Mouse (Mus musculus) kidney, embryonic 16.5 days (tissue): ENCODE data around the gene Ddx42. TPM values are rescaled to one million over a fixed set of nuclear protein-coding genes. Genes with fewer than 3 reads are reported as not detected.

ENCODE experiments used
- ATAC-seq: fragments of 200-750 bp; cut with Nextera tagmentation; 2 replicates; pipeline ENCODE4 v1.8.0; 2017; ENCODE audit warnings: moderate TSS enrichment; ENCODE audit not compliant: low FRiP score, low TSS enrichment
- H3K27ac ChIP-seq: fragments of 300-500 bp; sonication (generic); 2 replicates; pipeline ENCODE4 v1.5.1; 2014; ENCODE audit warnings: low read length
- H3K27me3 ChIP-seq: fragments of 300-500 bp; sonication (generic); 2 replicates; pipeline ENCODE4 v1.6.1; 2014; ENCODE audit warnings: low read length, control low read depth, mixed read lengths; ENCODE audit not compliant: insufficient read depth
- H3K36me3 ChIP-seq: fragments of 300-500 bp; sonication (generic); 2 replicates; pipeline ENCODE4 v1.6.1; 2014; ENCODE audit warnings: low read length, control low read depth, mixed read lengths; ENCODE audit not compliant: insufficient read depth
- H3K4me1 ChIP-seq: fragments of 300-500 bp; sonication (generic); 2 replicates; pipeline ENCODE4 v1.6.1; 2014; ENCODE audit warnings: low read length, control low read depth, mixed read lengths; ENCODE audit not compliant: insufficient read depth
- H3K4me2 ChIP-seq: fragments of 300-500 bp; sonication (generic); replicated peaks from 2 replicates; pipeline ENCODE4 v1.6.1; 2014; ENCODE audit warnings: low read depth, low read length
- H3K4me3 ChIP-seq: fragments of 300-500 bp; sonication (generic); 2 replicates; pipeline ENCODE4 v1.5.1; 2014; ENCODE audit warnings: mild to moderate bottlenecking, low read length
- H3K9ac ChIP-seq: fragments of 300-500 bp; sonication (generic); replicated peaks from 2 replicates; pipeline ENCODE4 v1.6.1; 2014; ENCODE audit warnings: low read length
- H3K9me3 ChIP-seq: fragments of 300-500 bp; sonication (generic); 2 replicates; pipeline ENCODE4 v1.6.1; 2016; ENCODE audit warnings: low read length, control low read depth
- WGBS: fragments of 180-500 bp; shearing (Covaris S2); extraction: QIAGEN DNeasy Blood & Tissue Kit; methylation state at CpG from one replicate; pipeline ENCODE4 v1.1.7; 2014; 5-methylcytosine and 5-hydroxymethylcytosine counted together
- polyA plus RNA-seq: library from polyadenylated mRNA; unstranded; fragments of >200 nt; fragmentation: Nextera tagmentation; extraction: Ambion mirVana; gene quantifications from 2 replicates; pipeline ENCODE4 v1.2.1, GENCODE M21; 2015

Gene Ddx42
- polyA plus RNA-seq, 1 experiment from 2014 or later = 81.5 TPM

GRCm38 (mm10) chr11:106273811-106274210 lies 57.1 kb downstream of the Ddx42 start:
- Histone ChIP-seq H3K4me3 (no peak overlapping the region), H3K36me3 (no peaks in the 10 kb centered on the region; the same call in 1 of the 2 replicates), H3K27me3 (no peaks in the 10 kb centered on the region), H3K4me2 (peak overlapping the region; percentile 79; the same call in 1 of the 2 replicates), H3K27ac (peak overlapping the region; percentile 91; the same call in 1 of the 2 replicates), H3K9me3 (no peaks in the 10 kb centered on the region), H3K9ac (no peak overlapping the region; the same call in 1 of the 2 replicates), H3K4me1 (peaks cover 48% of the 10 kb centered on the region)
- WGBS = 88% methylated on average over 6 of the region's 6 CpGs
- no peak for ATAC-seq

- Histone ChIP-seq H3K4me2 (no peak overlapping the region), H3K4me1 (peaks cover 42% of the 10 kb centered on the region), H3K27me3 (no peaks in the 10 kb centered on the region), H3K27ac (peak overlapping the region; percentile 82), H3K9ac (no peak overlapping the region), H3K36me3 (no peaks in the 10 kb centered on the region; the same call in 1 of the 2 replicates), H3K9me3 (no peaks in the 10 kb centered on the region), H3K4me3 (no peak overlapping the region)
- no peak for ATAC-seq
- 60% methylated on average over 1 of the region's 1 CpGs for WGBS
Observed at GRCm38 (mm10) chr11:106274374-106274773, 57.6 kb downstream of the Ddx42 start.

GRCm38 (mm10) chr11:106274971-106275411 lies 58.3 kb downstream of the Ddx42 start:
- no peaks in the 10 kb centered on the region for H3K27me3 ChIP-seq
- no peaks in the 10 kb centered on the region for H3K9me3 ChIP-seq
- no peaks in the 10 kb centered on the region; the same call in 1 of the 2 replicates for H3K36me3 ChIP-seq
- H3K27ac ChIP-seq = peak overlapping the region; percentile 82
- WGBS = 49% methylated on average over 7 of the region's 7 CpGs
- H3K4me3 ChIP-seq = no peak overlapping the region
- peak; percentile 35 for ATAC-seq
- no peak overlapping the region; the same call in 1 of the 2 replicates for H3K9ac ChIP-seq
- H3K4me1 ChIP-seq = peaks cover 39% of the 10 kb centered on the region
- 0 out of 2 replicates have a peak overlapping the region, but pooled peaks have one; percentile 0 for H3K4me2 ChIP-seq

- peak; percentile 33; the same call in 1 of the 2 replicates for ATAC-seq
- H3K36me3 ChIP-seq = no peaks in the 10 kb centered on the region
- H3K4me2 ChIP-seq = peak within 1 kb of the TSS; percentile 50
- H3K9ac ChIP-seq = peak within 1 kb of the TSS; percentile 5; the same call in 1 of the 2 replicates
- peak within 1 kb of the TSS; percentile 82 for H3K27ac ChIP-seq
- 3% methylated on average over 25 of the region's 25 CpGs for WGBS
- peak within 1 kb of the TSS; percentile 26 for H3K4me3 ChIP-seq
- H3K4me1 ChIP-seq = peaks cover 24% of the 10 kb centered on the region
- no peaks in the 10 kb centered on the region for H3K9me3 ChIP-seq
- no peaks in the 10 kb centered on the region for H3K27me3 ChIP-seq
Observed at GRCm38 (mm10) chr11:106276454-106276853, 59.7 kb downstream of the Ddx42 start, which contains the start of gene Tcam1. Gene Tcam1 (plus strand): TSS chr11:106276672.

- Histone ChIP-seq H3K36me3 (no peaks in the 10 kb centered on the region), H3K4me2 (no peak overlapping the region), H3K4me1 (no peaks in the 10 kb centered on the region), H3K4me3 (no peak overlapping the region), H3K9ac (no peak overlapping the region), H3K9me3 (no peaks in the 10 kb centered on the region), H3K27ac (no peak overlapping the region), H3K27me3 (no peaks in the 10 kb centered on the region)
- WGBS = 80% methylated on average over 6 of the region's 6 CpGs
- no peak for ATAC-seq
Observed at GRCm38 (mm10) chr11:106282452-106282851, 65.7 kb downstream of the Ddx42 start.

- no peaks in the 10 kb centered on the region for H3K4me1 ChIP-seq
- no peak overlapping the region for H3K27ac ChIP-seq
- no peak overlapping the region for H3K4me2 ChIP-seq
- no peaks in the 10 kb centered on the region for H3K27me3 ChIP-seq
- ATAC-seq = no peak
- WGBS = 80% methylated on average over 4 of the region's 4 CpGs
- no peaks in the 10 kb centered on the region for H3K9me3 ChIP-seq
- H3K4me3 ChIP-seq = no peak overlapping the region
- H3K9ac ChIP-seq = no peak overlapping the region
- H3K36me3 ChIP-seq = no peaks in the 10 kb centered on the region
Observed at GRCm38 (mm10) chr11:106283371-106283770, 66.6 kb downstream of the Ddx42 start.

GRCm38 (mm10) chr11:106284126-106284525 lies 67.4 kb downstream of the Ddx42 start:
- no peak for ATAC-seq
- Histone ChIP-seq H3K9me3 (no peaks in the 10 kb centered on the region), H3K9ac (no peak overlapping the region), H3K27me3 (no peaks in the 10 kb centered on the region), H3K4me3 (no peak overlapping the region), H3K36me3 (no peaks in the 10 kb centered on the region), H3K4me2 (no peak overlapping the region), H3K4me1 (no peaks in the 10 kb centered on the region), H3K27ac (no peak overlapping the region)
- WGBS = 66% methylated on average over 8 of the region's 8 CpGs

GRCm38 (mm10) chr11:106286206-106286605 lies 69.5 kb downstream of the Ddx42 start:
- H3K9ac ChIP-seq = no peak overlapping the region
- H3K27me3 ChIP-seq = no peaks in the 10 kb centered on the region
- no peak overlapping the region for H3K4me3 ChIP-seq
- H3K36me3 ChIP-seq = no peaks in the 10 kb centered on the region
- no peak for ATAC-seq
- H3K27ac ChIP-seq = no peak overlapping the region
- H3K4me2 ChIP-seq = no peak overlapping the region
- 86% methylated on average over 7 of the region's 7 CpGs for WGBS
- no peaks in the 10 kb centered on the region for H3K9me3 ChIP-seq
- no peaks in the 10 kb centered on the region for H3K4me1 ChIP-seq

- Histone ChIP-seq H3K4me3 (no peak overlapping the region), H3K36me3 (no peaks in the 10 kb centered on the region), H3K27me3 (no peaks in the 10 kb centered on the region), H3K4me2 (no peak overlapping the region), H3K9ac (no peak overlapping the region), H3K27ac (no peak overlapping the region), H3K9me3 (no peaks in the 10 kb centered on the region), H3K4me1 (no peaks in the 10 kb centered on the region)
- no peak for ATAC-seq
- 72% methylated on average over 11 of the region's 11 CpGs for WGBS
Observed at GRCm38 (mm10) chr11:106286987-106287386, 70.3 kb downstream of the Ddx42 start.

- Histone ChIP-seq H3K36me3 (no peaks in the 10 kb centered on the region), H3K4me1 (no peaks in the 10 kb centered on the region), H3K9ac (no peak overlapping the region), H3K4me2 (no peak overlapping the region), H3K4me3 (no peak overlapping the region), H3K9me3 (no peaks in the 10 kb centered on the region), H3K27ac (no peak overlapping the region), H3K27me3 (no peaks in the 10 kb centered on the region)
- no peak for ATAC-seq
- WGBS = 55% methylated on average over 8 of the region's 8 CpGs
Observed at GRCm38 (mm10) chr11:106289369-106289768, 72.6 kb downstream of the Ddx42 start.
